20 mouse cellular contexts compared by ENCODE assay signal in the genomic region with DNA sequence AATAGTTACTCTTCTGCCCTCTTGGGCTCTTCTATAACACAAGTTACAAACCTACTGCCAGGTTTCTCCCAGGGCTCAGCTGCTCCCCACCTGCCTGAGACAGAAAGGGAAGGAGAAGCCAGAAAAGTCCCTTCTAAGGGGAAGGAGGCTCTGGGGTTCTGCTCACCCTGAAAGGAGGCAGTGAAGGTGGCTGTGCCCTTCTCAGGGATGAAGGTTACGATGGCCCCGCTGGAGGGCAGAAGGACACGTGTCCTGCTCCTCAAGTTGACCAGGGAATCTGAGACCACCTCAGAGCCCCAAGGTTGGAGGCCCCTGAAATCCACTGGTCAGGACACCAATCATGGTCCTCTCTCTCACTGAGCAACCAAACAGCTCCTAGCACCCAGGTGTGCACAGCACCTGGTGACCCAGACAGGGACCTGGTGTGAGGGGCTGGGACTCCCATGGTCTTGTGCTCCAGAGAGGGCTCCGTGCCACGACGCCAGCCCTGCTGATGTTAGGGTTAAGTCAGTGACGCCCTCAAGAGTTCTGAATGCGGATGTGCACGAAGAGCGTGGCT. TPM values are rescaled to one million over a fixed set of nuclear protein-coding genes. Genes with fewer than 3 reads are reported as not detected.
"Had no signal": no experiment of that assay in that cellular context is flagged by ENCODE, and none has a peak within 500 bp of the region (broad histone marks: within the 10 kb centered on the region; RNA-seq: fewer than 3 reads in every experiment).

No protein-coding gene starts in this region.

- H3K4me3 ChIP-seq: liver, embryonic 15.5 days; lung, embryonic 15.5 days; megakaryocyte, embryonic 14.5 days; midbrain, embryonic 13.5 days; midbrain, embryonic 15.5 days; neural tube, embryonic 12.5 days had no signal

- H3K27ac ChIP-seq: liver, embryonic 15.5 days; lung, embryonic 15.5 days; macrophage; midbrain, embryonic 13.5 days; midbrain, embryonic 15.5 days; neural tube, embryonic 12.5 days had no signal

- ATAC-seq: liver, postnatal 0 days; lung, postnatal 0 days; midbrain, embryonic 13.5 days; midbrain, embryonic 15.5 days had no signal

- H3K4me1 ChIP-seq: midbrain, embryonic 15.5 days; neural tube, embryonic 12.5 days had no signal

- H3K4me2 ChIP-seq: liver, embryonic 15.5 days; lung, embryonic 15.5 days; midbrain, embryonic 11.5 days; midbrain, embryonic 13.5 days; midbrain, embryonic 15.5 days; neural tube, embryonic 12.5 days had no signal

- DNase-seq: liver, postnatal 0 days; lung, adult 2 months; lung, postnatal 14 days; lung, postnatal 36 days; retina, postnatal 1 day; right cerebral cortex, adult 18-20 months; spleen, adult 18-20 months; thymus, adult 18-20 months; thymus, postnatal 14 days; thymus, postnatal 36 days had no signal

- H3K9ac ChIP-seq: liver, embryonic 15.5 days; liver, postnatal 0 days; lung, embryonic 15.5 days; midbrain, embryonic 13.5 days; midbrain, embryonic 15.5 days; neural tube, embryonic 12.5 days had no signal

- H3K27me3 ChIP-seq: liver, embryonic 15.5 days; lung, embryonic 15.5 days; midbrain, embryonic 13.5 days; midbrain, embryonic 15.5 days; neural tube, embryonic 12.5 days had no signal

- H3K9me3 ChIP-seq: liver, embryonic 15.5 days; lung, embryonic 15.5 days; megakaryocyte, embryonic 14.5 days; midbrain, embryonic 13.5 days; midbrain, embryonic 15.5 days; neural tube, embryonic 12.5 days had no signal

RNA-seq across cellular contexts. Expression of a gene that starts 31.1 kb away (rescaled TPM):
- total RNA-seq: monocyte, adult 5-6 weeks had no signal
- polyA plus RNA-seq: macrophage had no signal
